Mouse (Mus musculus): ENCODE results near the gene Camk1d.

DNA sequence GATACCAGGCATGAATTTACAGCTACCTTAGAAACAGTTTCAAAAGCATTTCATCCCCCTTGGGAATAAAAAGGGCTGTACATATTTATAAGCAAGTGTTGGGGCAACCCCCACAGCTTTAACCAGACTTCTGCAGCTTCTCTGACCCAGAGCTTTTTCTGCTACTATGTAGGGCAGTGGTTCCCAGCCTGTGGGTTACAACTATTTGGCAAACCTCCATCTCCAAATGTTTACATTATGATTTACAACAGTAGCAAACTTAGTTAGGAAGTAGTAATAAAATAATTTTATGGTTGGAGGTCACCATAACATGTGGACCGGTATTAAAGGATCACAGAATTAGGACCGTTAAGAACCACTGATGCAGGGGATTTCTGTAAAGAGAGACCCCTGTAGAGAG, 446.3 kb downstream of the Camk1d start:
- TF ChIP-seq CTCF (IDR thresholded peaks at IDR 0.05; ENCODE audit: extremely low read depth, insufficient read length, insufficient replicate concordance, low read depth, low read length) (no peak), POLR2A (IDR thresholded peaks at IDR 0.05; ENCODE audit: low read depth, low read length) (no peak)

All from small intestine, adult 2 months (tissue).